In genomic region chr12:102579041-102579440, GRCm38 (mm10) we compare ENCODE assay signal across 8 mouse cellular contexts. TPM values are rescaled to one million over a fixed set of nuclear protein-coding genes. Genes with fewer than 3 reads are reported as not detected.
DNase-seq lines count a peak whose midpoint lies in the region; ATAC-seq lines count a peak whose summit lies in the region.

No protein-coding gene starts in this region.

- no peak overlapping the region for H3K4me3 ChIP-seq in heart, embryonic 10.5 days
- H3K4me3 ChIP-seq in neural tube, embryonic 15.5 days (replicated peaks): no peak overlapping the region

- no peak overlapping the region for H3K4me2 ChIP-seq in neural tube, embryonic 15.5 days

- H3K4me1 ChIP-seq in heart, embryonic 10.5 days: peaks cover 8% of the 10 kb centered on the region; the same call in 1 of the 2 replicates
- H3K4me1 ChIP-seq in neural tube, embryonic 15.5 days: peaks cover 4% of the 10 kb centered on the region; the same call in 1 of the 2 replicates

- peak; percentile 52 for DNase-seq in 3134 (ENCODE audit: extremely low read depth, insufficient read length, low spot score)
- peak; percentile 82 for DNase-seq in adrenal gland, adult 2 months
- peak; percentile 66 for DNase-seq in embryo, embryonic 9.5 days (ENCODE audit: extremely low spot score)
- DNase-seq in heart, embryonic 10.5 days (ENCODE audit: low spot score): peak; percentile 86
- DNase-seq in kidney, postnatal 14 days: peak; percentile 83
- DNase-seq in lung, adult 18-20 months: peak; percentile 61 to 70
- DNase-seq in testis, postnatal 10 days (ENCODE audit: low spot score): peak; percentile 95

- no peaks in the 10 kb centered on the region for H3K36me3 ChIP-seq in heart, embryonic 10.5 days
- peaks cover 32% of the 10 kb centered on the region for H3K36me3 ChIP-seq in neural tube, embryonic 15.5 days

- 61% methylated on average over 6 of the region's 6 CpGs for WGBS in heart, embryonic 10.5 days
- WGBS in neural tube, embryonic 15.5 days: 72% methylated on average over 6 of the region's 6 CpGs

- no peaks in the 10 kb centered on the region for H3K9me3 ChIP-seq in heart, embryonic 10.5 days
- no peaks in the 10 kb centered on the region for H3K9me3 ChIP-seq in neural tube, embryonic 15.5 days (replicated peaks)

- no peak overlapping the region for H3K27ac ChIP-seq in heart, embryonic 10.5 days
- no peak overlapping the region for H3K27ac ChIP-seq in neural tube, embryonic 15.5 days (replicated peaks)

- no peaks in the 10 kb centered on the region for H3K27me3 ChIP-seq in heart, embryonic 10.5 days (ENCODE audit: insufficient read depth, poor library complexity, severe bottlenecking)
- H3K27me3 ChIP-seq in neural tube, embryonic 15.5 days (replicated peaks): no peaks in the 10 kb centered on the region

- no peak overlapping the region for H3K9ac ChIP-seq in neural tube, embryonic 15.5 days (replicated peaks)

- peak; percentile 57; the same call in 1 of the 2 replicates for ATAC-seq in neural tube, embryonic 15.5 days (ENCODE audit: low FRiP score)

RNA-seq across cellular contexts. Expression of gene Chga, which starts 24.3 kb away (rescaled TPM):
- 1,000 to 10,000 TPM; 1,470 to 2,168 TPM for total RNA-seq in adrenal gland, adult 2 months (2021)
- 4,298 and 5,253 TPM in 2 replicates for polyA plus RNA-seq in adrenal gland, adult 2 months (2012; rRNA removed)
- polyA plus RNA-seq in heart, embryonic 10.5 days (2016; fragmentation: Nextera tagmentation; extraction: Ambion mirVana): 0.15 and 0.44 TPM in 2 replicates
- 178 and 204 TPM in 2 replicates for polyA plus RNA-seq in neural tube, embryonic 15.5 days (2015; fragmentation: Nextera tagmentation; extraction: Ambion mirVana)

Comparison
In these comparisons a context has a peak if more than half of its experiments do, and no peak if none do; other contexts are left out.
1. RNA of gene Chga, which starts 24.3 kb away (polyA plus RNA-seq): 4,298 to 5,253 TPM in adrenal gland, adult 2 months and 178 to 204 TPM in neural tube, embryonic 15.5 days; 0.15 to 0.44 TPM in heart, embryonic 10.5 days; every median in the first group is over 100 times any median in the second.
2. Peak in every context shown above with its lines, with median percentiles within 50 percentile points of each other: DNase-seq.